Mouse (Mus musculus): ENCODE measurements at regions not wholly inside any gene's neighbourhood (a gene's known extent, or its start where the extent isn't known, plus 50 kb on each side); places are given as distances from the start of the nearest gene placed in this dataset.

GRCm38 (mm10) chr6:141041358-141041757 lies 207.7 kb upstream of the Pde3a start:
- DNase-seq, result no peak

GRCm38 (mm10) chr6:141041781-141042625 lies 207.1 kb upstream of the Pde3a start:
- DNase-seq, result no peak

DNA sequence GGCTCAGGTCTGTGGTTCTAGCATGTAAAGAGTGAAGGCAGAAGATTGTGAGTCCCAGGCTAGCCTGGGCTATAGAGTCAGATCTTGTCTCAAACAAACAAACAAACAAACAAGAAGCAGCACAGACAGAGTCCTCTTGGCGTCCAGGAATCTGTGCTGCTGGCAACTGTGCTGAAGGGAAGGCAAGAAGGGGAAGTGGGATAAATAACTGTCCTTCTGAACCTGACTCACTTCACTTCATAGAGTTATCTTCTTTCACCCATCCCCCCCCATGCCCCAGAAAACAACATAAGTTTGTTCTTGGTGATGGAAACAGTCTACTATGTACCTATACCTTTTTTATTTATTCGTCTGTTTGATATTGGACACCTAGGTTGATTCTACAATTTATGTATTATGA lies 200.8 kb upstream of the Pde3a start:
- no peak for DNase-seq

DNA sequence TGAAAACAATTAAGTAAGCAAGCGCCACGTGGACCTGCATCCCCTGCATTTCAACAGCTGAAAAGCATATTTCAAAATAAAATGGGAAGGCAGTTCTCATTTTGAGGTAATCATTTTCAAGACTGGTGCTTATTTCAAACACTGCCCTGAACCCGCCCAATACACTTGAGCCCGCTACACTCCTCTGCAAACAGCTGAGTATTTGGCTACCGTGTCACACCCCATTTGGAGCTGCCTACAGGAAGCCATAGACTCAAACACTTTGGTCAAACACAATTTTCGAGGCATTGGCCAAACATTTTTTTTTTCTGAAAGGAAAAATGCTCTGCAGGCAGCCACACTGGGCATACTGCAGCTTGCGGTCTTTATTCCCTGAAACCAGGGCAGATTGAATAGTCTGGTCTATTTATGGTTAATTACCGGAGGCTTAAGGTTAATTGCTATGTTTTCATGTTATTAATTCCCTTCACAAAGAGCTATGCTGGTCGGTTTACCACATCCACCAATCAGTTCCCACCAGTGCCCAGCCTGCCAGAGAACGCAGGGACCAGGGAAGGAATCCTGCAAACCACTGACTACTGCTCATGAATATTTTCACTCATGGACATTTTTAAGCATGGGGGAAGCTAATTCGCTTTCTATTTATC lies 198.9 kb upstream of the Pde3a start:
- no peak for DNase-seq

- no peak for DNase-seq
These were observed 195.0 kb upstream of the Pde3a start for GRCm38 (mm10) chr6:141054026-141054425.

GRCm38 (mm10) chr6:141059250-141059916 lies 189.7 kb upstream of the Pde3a start:
- DNase-seq, result no peak

DNA sequence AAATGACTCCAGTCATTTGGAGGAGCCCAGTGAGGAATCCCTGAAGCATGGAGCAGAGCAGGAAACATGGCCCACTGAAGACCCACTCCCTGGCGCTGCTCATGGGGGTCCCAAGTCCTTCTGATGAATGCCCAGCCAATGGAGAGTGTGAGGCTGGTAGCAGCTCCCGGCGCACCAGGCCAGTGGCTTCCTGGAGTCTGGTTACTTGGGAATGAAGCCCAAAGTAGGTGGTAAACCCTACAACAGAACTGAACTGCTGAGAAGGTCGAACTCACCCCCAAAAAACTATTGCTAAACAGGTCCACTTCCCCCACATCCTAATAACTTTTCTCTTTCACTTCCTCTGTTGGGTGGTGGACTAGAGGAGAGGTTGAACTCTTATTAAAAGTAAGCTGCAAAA lies 183.3 kb upstream of the Pde3a start:
- DNase-seq, result no peak

DNA sequence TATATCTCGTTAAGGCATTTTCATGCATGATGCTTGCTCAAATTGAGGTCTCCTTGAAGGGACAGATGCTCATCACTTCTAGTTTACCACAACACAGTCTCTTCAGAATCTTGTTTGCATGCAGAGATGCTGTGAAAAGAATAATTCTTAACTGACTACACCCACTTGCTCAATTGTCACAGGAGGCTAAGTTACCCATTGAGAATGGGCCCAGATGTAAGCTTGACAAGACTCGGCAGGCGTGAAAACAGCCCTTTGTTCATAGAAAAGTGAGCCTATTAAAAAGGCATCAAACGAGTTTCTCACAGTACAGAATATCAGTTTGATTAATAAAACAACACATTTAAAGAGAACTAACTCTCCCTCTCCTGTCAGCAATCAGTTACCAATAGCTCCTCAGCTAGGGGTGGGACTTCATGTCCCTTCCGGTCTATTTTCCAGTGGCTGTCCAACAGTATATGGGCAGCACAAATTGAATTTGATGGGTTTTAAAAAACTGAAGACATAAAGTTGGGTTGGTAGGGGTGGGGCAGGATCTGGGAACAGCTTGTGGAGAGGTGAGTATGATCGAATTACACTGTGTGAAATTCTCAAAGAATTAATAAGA lies 180.1 kb upstream of the Pde3a start:
- DNase-seq, result no peak

- DNase-seq, result no peak
These were observed 179.2 kb upstream of the Pde3a start for GRCm38 (mm10) chr6:141069896-141070295.

DNA sequence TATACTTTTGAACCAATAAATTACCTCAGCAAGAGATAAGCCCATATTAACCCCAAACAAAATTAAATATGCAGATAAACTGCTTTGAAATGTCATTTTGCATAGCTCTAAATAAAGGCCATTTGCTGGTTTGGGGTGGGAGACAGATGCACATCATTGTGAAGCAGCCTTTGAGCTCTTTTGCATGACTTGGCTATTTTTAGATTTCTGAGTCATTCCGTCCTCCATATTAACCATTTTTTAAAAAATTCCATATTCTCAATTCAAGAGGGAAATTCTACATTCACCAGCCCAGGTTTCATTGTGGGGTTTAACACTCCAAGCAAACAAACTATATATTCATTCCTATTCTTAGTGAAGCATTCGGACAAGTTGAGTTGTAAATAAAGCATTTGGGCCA lies 177.6 kb upstream of the Pde3a start:
- DNase-seq, result no peak

- DNase-seq, result no peak
These were observed 157.8 kb upstream of the Pde3a start for GRCm38 (mm10) chr6:141091076-141091780.

- DNase-seq, result no peak
These were observed 157.3 kb upstream of the Pde3a start for GRCm38 (mm10) chr6:141091781-141092140.

DNA sequence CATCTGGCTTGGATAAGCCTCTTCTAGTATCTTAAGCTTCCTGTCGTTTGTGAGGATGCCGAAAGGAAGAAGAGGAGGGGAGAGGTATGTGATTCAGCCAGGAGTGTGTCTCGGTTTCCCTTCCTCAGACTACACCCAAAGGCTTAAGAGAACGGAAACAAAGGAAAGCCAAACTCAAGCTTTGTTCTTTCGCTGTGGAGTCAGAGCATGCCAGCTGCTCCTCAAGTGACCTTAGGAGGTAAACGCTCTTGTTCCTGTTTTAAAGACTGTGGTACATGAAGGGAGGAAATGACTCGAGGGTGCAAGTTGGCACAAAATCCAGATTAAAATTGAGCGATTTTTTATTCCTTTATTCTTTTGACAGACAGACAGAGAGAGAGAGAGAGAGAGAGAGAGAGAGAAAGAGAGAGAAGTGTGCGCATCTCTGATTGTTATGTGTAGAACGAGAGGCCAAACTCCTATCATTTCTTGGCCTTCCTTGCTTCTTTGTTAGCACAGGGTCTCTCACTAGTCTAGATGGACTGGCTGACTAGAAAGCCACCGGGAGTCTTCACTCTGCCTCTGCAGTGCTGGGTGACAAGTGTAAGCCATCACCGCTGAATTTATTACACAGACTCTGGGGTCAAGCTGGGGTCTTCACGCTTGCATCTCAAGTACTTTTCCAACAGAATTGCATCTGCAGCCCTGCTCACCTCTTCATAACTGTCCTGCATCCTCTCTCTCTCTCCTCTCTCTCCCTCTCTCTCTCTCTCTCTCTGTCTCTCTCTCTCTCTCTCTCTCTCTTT lies 151.5 kb upstream of the Pde3a start:
- no peak for DNase-seq

DNA sequence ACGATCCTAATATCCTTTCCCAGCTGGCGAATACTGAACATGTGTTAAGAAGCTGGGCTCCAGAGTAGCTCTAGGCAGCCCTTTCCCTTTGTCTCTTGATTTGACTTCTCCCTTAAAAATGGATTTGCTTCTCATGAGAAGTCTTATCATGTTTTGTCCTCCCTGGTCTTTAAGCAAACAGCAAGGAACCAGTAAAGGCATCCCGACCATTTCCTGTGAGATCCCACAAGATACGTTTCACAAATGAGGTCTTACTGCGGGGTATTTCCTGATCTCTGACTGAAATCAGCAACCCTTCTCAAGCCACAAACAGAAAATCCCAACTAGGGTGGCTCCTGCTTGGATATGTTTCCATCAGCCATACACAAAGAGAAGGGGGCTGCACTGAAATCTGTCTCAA lies 130.8 kb upstream of the Pde3a start:
- no peak for DNase-seq

GRCm38 (mm10) chr6:141126614-141127396 lies 122.3 kb upstream of the Pde3a start:
- DNase-seq, result no peak

- DNase-seq, result no peak
These were observed 119.5 kb upstream of the Pde3a start for GRCm38 (mm10) chr6:141129596-141129995.

GRCm38 (mm10) chr6:141134176-141134575 lies 114.9 kb upstream of the Pde3a start:
- DNase-seq, result no peak

GRCm38 (mm10) chr6:141136664-141137375 lies 112.2 kb upstream of the Pde3a start:
- DNase-seq, result no peak

DNA sequence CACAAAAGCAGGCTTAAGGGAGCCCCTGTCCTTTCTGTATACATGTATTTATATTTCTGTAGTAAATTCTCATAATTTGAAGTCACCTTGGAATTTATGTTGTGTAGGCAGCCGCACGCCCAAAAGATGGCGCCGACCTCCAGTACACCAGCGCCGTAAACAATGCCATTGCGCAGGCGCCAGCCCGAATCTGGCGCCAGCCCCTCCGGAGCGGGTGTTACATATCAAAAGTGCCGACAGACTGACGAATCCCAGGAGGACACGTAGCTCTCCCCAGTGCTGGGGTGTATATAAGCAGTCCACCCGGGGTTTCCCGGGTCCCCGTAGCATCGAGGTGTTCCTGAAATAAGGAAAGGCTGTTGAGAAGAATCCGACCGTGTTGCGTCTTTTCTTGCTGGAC lies 108.1 kb upstream of the Pde3a start:
- no peak for DNase-seq

DNA sequence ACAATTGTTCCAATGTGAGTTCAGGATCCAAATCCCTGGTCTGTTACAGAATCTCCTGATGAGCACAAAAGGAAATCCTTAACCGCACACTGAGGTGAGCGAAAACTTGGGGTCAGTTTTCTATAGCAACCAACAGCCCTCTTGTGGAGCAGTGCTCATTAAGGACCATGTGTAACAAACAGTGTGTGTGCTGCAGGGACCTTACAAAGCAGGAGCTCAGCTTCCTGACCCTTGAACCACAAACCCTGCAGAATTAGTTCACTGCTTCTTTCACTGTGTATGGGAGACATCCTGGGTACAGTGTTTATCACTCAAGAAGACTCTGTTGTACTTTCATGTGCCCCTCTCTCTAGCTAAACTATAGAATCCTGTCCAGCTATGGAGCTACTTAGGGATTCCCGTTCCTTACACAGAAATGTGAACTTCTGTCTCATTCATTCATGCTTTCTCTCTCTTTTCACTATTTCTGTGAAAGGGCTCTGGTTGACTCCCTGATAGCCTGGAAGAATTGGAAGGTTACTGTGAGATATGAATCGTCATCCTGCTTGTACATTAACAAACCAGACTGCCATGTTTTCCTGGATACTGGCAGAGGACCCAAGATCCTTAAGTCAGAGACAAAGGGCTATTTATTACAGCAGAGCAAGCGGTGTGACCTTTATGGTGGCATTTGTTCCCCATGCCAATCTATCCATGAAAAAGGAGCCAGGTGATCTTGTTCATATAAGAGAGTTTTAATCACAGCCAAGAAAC lies 100.5 kb upstream of the Pde3a start:
- no peak for DNase-seq

Data from cerebellum, adult 9-11 months (tissue).